Mouse (Mus musculus): ENCODE data around the gene Chga. TPM values are rescaled to one million over a fixed set of nuclear protein-coding genes. Genes with fewer than 3 reads are reported as not detected.

Chga gene
- total RNA-seq (2023), result not detected

DNA sequence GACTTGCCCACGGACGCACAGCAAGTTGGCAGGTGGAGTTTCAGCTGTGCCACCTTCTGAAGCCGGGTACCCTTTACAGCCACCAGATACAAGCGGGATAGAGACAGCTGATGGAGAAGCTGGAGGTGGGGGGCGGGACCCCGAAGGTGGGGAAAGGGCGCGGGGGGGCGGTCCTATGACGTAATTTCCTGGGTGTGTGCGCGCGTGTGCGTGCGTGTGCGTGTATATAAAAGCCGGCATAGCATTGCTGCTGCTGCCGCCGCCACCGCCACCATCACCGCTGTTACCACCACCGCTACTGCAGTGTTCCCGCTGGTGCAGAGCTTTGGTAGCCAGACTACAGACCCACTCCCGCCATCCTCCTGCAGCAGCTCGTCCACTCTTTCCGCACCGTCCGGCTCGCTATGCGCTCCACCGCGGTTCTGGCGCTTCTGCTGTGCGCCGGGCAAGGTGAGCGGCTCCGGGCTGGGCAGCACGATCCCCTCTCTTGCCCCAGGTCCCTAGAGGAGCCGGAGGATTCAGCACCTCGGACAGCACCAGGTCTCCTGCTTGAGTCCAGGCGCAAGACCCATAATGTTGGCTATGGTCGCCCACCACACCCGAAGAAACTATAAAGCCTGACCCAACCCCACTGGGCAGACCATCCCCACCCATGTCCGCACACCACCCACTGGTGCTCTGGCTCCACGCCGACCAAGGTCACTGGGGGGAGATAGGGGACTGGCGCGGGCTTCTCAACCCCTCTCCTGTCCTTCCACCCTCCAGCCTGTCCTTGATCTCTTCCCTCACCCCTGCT is at the start of gene Chga:
TSS of gene Chga (plus strand) at position 249 of the 796 bp plus-strand sequence.

Other genes starting within 250 kb of the Chga start
- gene Lgmn, start 115.2 kb upstream of the Chga start, total RNA-seq (2023), result 28.6 TPM
- gene Golga5, start 85.8 kb upstream of the Chga start, total RNA-seq (2023), result 37.3 TPM
- 61.9 TPM for gene Itpk1, start 150.0 kb downstream of the Chga start, total RNA-seq (2023)
- 9.6 TPM for gene Moap1, start 188.7 kb downstream of the Chga start, total RNA-seq (2023)
- gene Tmem251, start 188.8 kb downstream of the Chga start, total RNA-seq (2023), result 14.8 TPM
- gene Gm28051, start 202.8 kb downstream of the Chga start, total RNA-seq (2023), result not detected
- gene Gon7, start 202.8 kb downstream of the Chga start, total RNA-seq (2023), result 32.6 TPM
- gene Ubr7, start 203.0 kb downstream of the Chga start, total RNA-seq (2023), result 21.2 TPM
- 4.8 TPM for gene Gm20604, start 203.7 kb downstream of the Chga start, total RNA-seq (2023)